Mouse (Mus musculus): ENCODE results near the gene Tnr. TPM values are rescaled to one million over a fixed set of nuclear protein-coding genes. Genes with fewer than 3 reads are reported as not detected.

Tnr gene
- polyA plus RNA-seq, 1 experiment from 2014 or later, result 0.50 TPM

GRCm38 (mm10) chr1:159739478-159739877, 215.9 kb downstream of the Tnr start:
- no peaks in the 10 kb centered on the region for H3K4me1 ChIP-seq
- H3K27me3 ChIP-seq, result no peaks in the 10 kb centered on the region
- 77% methylated on average over 3 of the region's 3 CpGs for WGBS
- H3K4me3 ChIP-seq, result no peak overlapping the region
- H3K27ac ChIP-seq (replicated peaks), result no peak overlapping the region
- no peaks in the 10 kb centered on the region for H3K9me3 ChIP-seq
- no peak overlapping the region for H3K4me2 ChIP-seq (replicated peaks)
- no peak overlapping the region for H3K9ac ChIP-seq (replicated peaks)
- no peak for ATAC-seq (ENCODE audit: low FRiP score, low read depth)
- no peaks in the 10 kb centered on the region for H3K36me3 ChIP-seq

- no peak overlapping the region for H3K4me2 ChIP-seq (replicated peaks)
- 42% methylated on average over 3 of the region's 3 CpGs for WGBS
- H3K9ac ChIP-seq (replicated peaks), result no peak overlapping the region
- no peak overlapping the region for H3K4me3 ChIP-seq
- no peaks in the 10 kb centered on the region for H3K4me1 ChIP-seq
- no peaks in the 10 kb centered on the region for H3K27me3 ChIP-seq
- no peaks in the 10 kb centered on the region for H3K9me3 ChIP-seq
- H3K27ac ChIP-seq (replicated peaks), result no peak overlapping the region
- no peaks in the 10 kb centered on the region for H3K36me3 ChIP-seq
- ATAC-seq (ENCODE audit: low FRiP score, low read depth), result no peak
Measured at GRCm38 (mm10) chr1:159741237-159742002, 217.9 kb downstream of the Tnr start.

GRCm38 (mm10) chr1:159742003-159742274, 218.4 kb downstream of the Tnr start:
- Histone ChIP-seq H3K27ac (replicated peaks) (no peak overlapping the region), H3K4me1 (no peaks in the 10 kb centered on the region), H3K27me3 (no peaks in the 10 kb centered on the region), H3K9ac (replicated peaks) (no peak overlapping the region), H3K9me3 (no peaks in the 10 kb centered on the region), H3K4me3 (no peak overlapping the region), H3K36me3 (no peaks in the 10 kb centered on the region), H3K4me2 (replicated peaks) (no peak overlapping the region)
- 66% methylated on average over 3 of the region's 3 CpGs for WGBS
- ATAC-seq (ENCODE audit: low FRiP score, low read depth), result no peak

- ATAC-seq (ENCODE audit: low FRiP score, low read depth), result no peak
- no peaks in the 10 kb centered on the region for H3K36me3 ChIP-seq
- 87% methylated on average over 2 of the region's 2 CpGs for WGBS
Measured at GRCm38 (mm10) chr1:159743744-159744253, 220.2 kb downstream of the Tnr start.

GRCm38 (mm10) chr1:159745311-159745710, 221.7 kb downstream of the Tnr start:
- Histone ChIP-seq H3K36me3 (no peaks in the 10 kb centered on the region), H3K27me3 (no peaks in the 10 kb centered on the region), H3K9me3 (no peaks in the 10 kb centered on the region), H3K4me2 (replicated peaks) (no peak overlapping the region), H3K27ac (replicated peaks) (no peak overlapping the region), H3K9ac (replicated peaks) (no peak overlapping the region), H3K4me1 (no peaks in the 10 kb centered on the region), H3K4me3 (no peak overlapping the region)
- WGBS, result 80% methylated on average over 2 of the region's 2 CpGs
- ATAC-seq (ENCODE audit: low FRiP score, low read depth), result no peak

More at GRCm38 (mm10) chr1:159743744-159744253, 220.2 kb downstream of the Tnr start:
- Histone ChIP-seq H3K27me3 (no peaks in the 10 kb centered on the region), H3K4me1 (no peaks in the 10 kb centered on the region), H3K27ac (replicated peaks) (no peak overlapping the region), H3K4me3 (no peak overlapping the region), H3K9me3 (no peaks in the 10 kb centered on the region), H3K4me2 (replicated peaks) (no peak overlapping the region), H3K9ac (replicated peaks) (no peak overlapping the region)

GRCm38 (mm10) chr1:159747969-159748368, 224.4 kb downstream of the Tnr start:
- Histone ChIP-seq H3K27ac (replicated peaks) (no peak overlapping the region), H3K36me3 (no peaks in the 10 kb centered on the region), H3K9me3 (no peaks in the 10 kb centered on the region), H3K27me3 (no peaks in the 10 kb centered on the region), H3K9ac (replicated peaks) (no peak overlapping the region), H3K4me3 (no peak overlapping the region), H3K4me2 (replicated peaks) (no peak overlapping the region), H3K4me1 (0 out of 2 replicates have a peak, but pooled peaks cover 2% of the 10 kb centered on the region)
- WGBS, result 74% methylated on average over 7 of the region's 7 CpGs
- ATAC-seq (ENCODE audit: low FRiP score, low read depth), result no peak

- Histone ChIP-seq H3K4me2 (replicated peaks) (no peak overlapping the region), H3K9me3 (no peaks in the 10 kb centered on the region), H3K4me1 (0 out of 2 replicates have a peak, but pooled peaks cover 2% of the 10 kb centered on the region), H3K27ac (replicated peaks) (no peak overlapping the region), H3K4me3 (no peak overlapping the region), H3K9ac (replicated peaks) (no peak overlapping the region), H3K27me3 (no peaks in the 10 kb centered on the region), H3K36me3 (no peaks in the 10 kb centered on the region)
- WGBS, result 77% methylated on average over 5 of the region's 5 CpGs
- no peak for ATAC-seq (ENCODE audit: low FRiP score, low read depth)
Measured at GRCm38 (mm10) chr1:159750411-159750810, 226.8 kb downstream of the Tnr start.

GRCm38 (mm10) chr1:159750876-159751275, 227.3 kb downstream of the Tnr start:
- Histone ChIP-seq H3K4me1 (0 out of 2 replicates have a peak, but pooled peaks cover 2% of the 10 kb centered on the region), H3K27me3 (no peaks in the 10 kb centered on the region), H3K36me3 (no peaks in the 10 kb centered on the region), H3K9ac (replicated peaks) (no peak overlapping the region), H3K9me3 (no peaks in the 10 kb centered on the region), H3K4me2 (replicated peaks) (no peak overlapping the region), H3K27ac (replicated peaks) (no peak overlapping the region), H3K4me3 (no peak overlapping the region)
- WGBS, result 27% methylated on average over 6 of the region's 6 CpGs
- ATAC-seq (ENCODE audit: low FRiP score, low read depth), result no peak

GRCm38 (mm10) chr1:159760970-159761369, 237.4 kb downstream of the Tnr start:
- Histone ChIP-seq H3K27ac (replicated peaks) (no peak overlapping the region), H3K4me3 (no peak overlapping the region), H3K4me1 (no peaks in the 10 kb centered on the region), H3K9me3 (no peaks in the 10 kb centered on the region), H3K36me3 (no peaks in the 10 kb centered on the region), H3K27me3 (peaks cover 3% of the 10 kb centered on the region; the same call in 1 of the 2 replicates), H3K4me2 (replicated peaks) (no peak overlapping the region), H3K9ac (replicated peaks) (no peak overlapping the region)
- 0 out of 2 replicates have a peak, but pooled peaks have one; percentile 44 for ATAC-seq (ENCODE audit: low FRiP score, low read depth)

- peaks cover 7% of the 10 kb centered on the region for H3K27me3 ChIP-seq
- H3K36me3 ChIP-seq, result no peaks in the 10 kb centered on the region
- no peak overlapping the region for H3K4me2 ChIP-seq (replicated peaks)
- 72% methylated on average over 2 of the region's 2 CpGs for WGBS
- no peaks in the 10 kb centered on the region for H3K4me1 ChIP-seq
- no peak for ATAC-seq (ENCODE audit: low FRiP score, low read depth)
- no peaks in the 10 kb centered on the region for H3K9me3 ChIP-seq
- H3K27ac ChIP-seq (replicated peaks), result no peak overlapping the region
- no peak overlapping the region for H3K4me3 ChIP-seq
- H3K9ac ChIP-seq (replicated peaks), result no peak overlapping the region
Measured at GRCm38 (mm10) chr1:159763901-159764300, 240.3 kb downstream of the Tnr start.

GRCm38 (mm10) chr1:159764897-159765296, 241.3 kb downstream of the Tnr start:
- no peak for ATAC-seq (ENCODE audit: low FRiP score, low read depth)
- peaks cover 7% of the 10 kb centered on the region for H3K27me3 ChIP-seq
- H3K9ac ChIP-seq (replicated peaks), result no peak overlapping the region
- H3K9me3 ChIP-seq, result no peaks in the 10 kb centered on the region
- no peaks in the 10 kb centered on the region for H3K4me1 ChIP-seq
- no peak overlapping the region for H3K27ac ChIP-seq (replicated peaks)
- H3K36me3 ChIP-seq, result no peaks in the 10 kb centered on the region
- 73% methylated on average over 2 of the region's 2 CpGs for WGBS
- no peak overlapping the region for H3K4me2 ChIP-seq (replicated peaks)
- H3K4me3 ChIP-seq, result no peak overlapping the region

GRCm38 (mm10) chr1:159769948-159770347, 246.4 kb downstream of the Tnr start:
- H3K27me3 ChIP-seq, result peaks cover 6% of the 10 kb centered on the region; the same call in 1 of the 2 replicates
- no peak overlapping the region for H3K27ac ChIP-seq (replicated peaks)
- no peaks in the 10 kb centered on the region for H3K36me3 ChIP-seq
- H3K4me1 ChIP-seq, result no peaks in the 10 kb centered on the region
- H3K9ac ChIP-seq (replicated peaks), result no peak overlapping the region
- 38% methylated on average over 6 of the region's 6 CpGs for WGBS
- H3K9me3 ChIP-seq, result no peaks in the 10 kb centered on the region
- no peak overlapping the region for H3K4me3 ChIP-seq
- H3K4me2 ChIP-seq (replicated peaks), result no peak overlapping the region
- peak; percentile 64 for ATAC-seq (ENCODE audit: low FRiP score, low read depth)
